Mouse (Mus musculus): ENCODE results near the gene Ruvbl1. TPM values are rescaled to one million over a fixed set of nuclear protein-coding genes. Genes with fewer than 3 reads are reported as not detected.

Gene Ruvbl1
- polyA plus RNA-seq, 1 experiment from 2014 or later = 138 TPM

GRCm38 (mm10) chr6:88523043-88523442 lies 57.8 kb downstream of the Ruvbl1 start:
- Histone ChIP-seq H3K36me3 (no peaks in the 10 kb centered on the region), H3K9me3 (replicated peaks) (no peaks in the 10 kb centered on the region), H3K27me3 (replicated peaks) (no peaks in the 10 kb centered on the region), H3K4me2 (no peak overlapping the region), H3K9ac (no peak overlapping the region), H3K4me3 (no peak overlapping the region), H3K4me1 (peaks cover 15% of the 10 kb centered on the region), H3K27ac (no peak overlapping the region)
- no peak for ATAC-seq
- 34% methylated on average over 3 of the region's 3 CpGs for WGBS (ENCODE audit: insufficient replicate concordance)

DNA sequence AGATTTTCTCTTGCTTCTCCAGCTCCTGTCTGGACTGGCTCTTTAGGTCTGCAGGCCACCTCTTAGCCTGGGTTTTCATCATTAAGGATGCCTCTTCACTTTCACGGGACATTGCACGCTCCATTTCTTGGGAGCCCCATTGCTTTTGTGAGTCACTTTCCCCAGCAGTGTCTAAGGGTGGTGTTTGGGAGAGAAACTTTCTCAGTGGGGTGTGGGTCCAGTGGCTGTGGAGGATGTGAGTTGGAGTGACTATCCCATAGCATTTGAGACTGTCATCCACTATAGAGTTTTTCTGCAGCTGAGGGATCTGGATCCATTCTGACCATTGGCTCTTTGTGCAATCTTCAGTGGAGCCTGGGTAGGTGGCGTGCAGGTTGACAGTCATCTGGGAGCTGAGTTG lies 58.2 kb downstream of the Ruvbl1 start:
- no peaks in the 10 kb centered on the region for H3K36me3 ChIP-seq
- no peaks in the 10 kb centered on the region for H3K9me3 ChIP-seq (replicated peaks)
- no peak overlapping the region for H3K27ac ChIP-seq
- 79% methylated on average over 3 of the region's 3 CpGs for WGBS (ENCODE audit: insufficient replicate concordance)
- peaks cover 15% of the 10 kb centered on the region for H3K4me1 ChIP-seq
- no peak for ATAC-seq
- no peaks in the 10 kb centered on the region for H3K27me3 ChIP-seq (replicated peaks)
- H3K4me2 ChIP-seq = no peak overlapping the region
- H3K9ac ChIP-seq = no peak overlapping the region
- H3K4me3 ChIP-seq = no peak overlapping the region

- Histone ChIP-seq H3K36me3 (no peaks in the 10 kb centered on the region), H3K4me1 (peaks cover 14% of the 10 kb centered on the region), H3K4me3 (no peak overlapping the region), H3K27me3 (replicated peaks) (no peaks in the 10 kb centered on the region), H3K4me2 (no peak overlapping the region), H3K9ac (no peak overlapping the region), H3K27ac (no peak overlapping the region), H3K9me3 (replicated peaks) (no peaks in the 10 kb centered on the region)
- WGBS (ENCODE audit: insufficient replicate concordance) = 77% methylated on average over 4 of the region's 4 CpGs
- no peak for ATAC-seq
These were observed 58.8 kb downstream of the Ruvbl1 start for GRCm38 (mm10) chr6:88524056-88524455.

DNA sequence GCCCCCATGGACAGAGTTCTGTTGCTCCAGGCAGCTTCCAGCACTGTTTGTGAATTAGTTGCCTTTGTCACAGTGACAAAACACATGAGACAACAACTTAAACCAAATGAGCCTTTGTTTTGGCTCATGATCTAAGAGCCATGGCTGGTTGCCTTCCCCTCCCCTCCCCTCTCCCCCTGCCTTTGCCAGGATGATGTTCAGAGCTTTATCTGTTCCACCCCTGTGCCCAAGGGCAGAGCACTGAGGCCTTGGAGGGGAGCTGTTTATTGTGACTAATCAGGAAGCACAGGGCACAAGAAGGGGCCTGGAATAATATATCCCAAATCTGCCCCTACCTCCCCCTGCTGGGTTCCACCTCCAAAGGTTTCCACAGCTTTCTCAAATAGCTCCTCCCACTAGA lies 65.1 kb downstream of the Ruvbl1 start:
- no peaks in the 10 kb centered on the region for H3K9me3 ChIP-seq (replicated peaks)
- H3K4me1 ChIP-seq = no peaks in the 10 kb centered on the region
- no peak overlapping the region for H3K9ac ChIP-seq
- H3K4me3 ChIP-seq = no peak overlapping the region
- no peak overlapping the region for H3K4me2 ChIP-seq
- no peak overlapping the region for H3K27ac ChIP-seq
- H3K36me3 ChIP-seq = no peaks in the 10 kb centered on the region
- H3K27me3 ChIP-seq (replicated peaks) = peaks cover 17% of the 10 kb centered on the region
- no peak for ATAC-seq

DNA sequence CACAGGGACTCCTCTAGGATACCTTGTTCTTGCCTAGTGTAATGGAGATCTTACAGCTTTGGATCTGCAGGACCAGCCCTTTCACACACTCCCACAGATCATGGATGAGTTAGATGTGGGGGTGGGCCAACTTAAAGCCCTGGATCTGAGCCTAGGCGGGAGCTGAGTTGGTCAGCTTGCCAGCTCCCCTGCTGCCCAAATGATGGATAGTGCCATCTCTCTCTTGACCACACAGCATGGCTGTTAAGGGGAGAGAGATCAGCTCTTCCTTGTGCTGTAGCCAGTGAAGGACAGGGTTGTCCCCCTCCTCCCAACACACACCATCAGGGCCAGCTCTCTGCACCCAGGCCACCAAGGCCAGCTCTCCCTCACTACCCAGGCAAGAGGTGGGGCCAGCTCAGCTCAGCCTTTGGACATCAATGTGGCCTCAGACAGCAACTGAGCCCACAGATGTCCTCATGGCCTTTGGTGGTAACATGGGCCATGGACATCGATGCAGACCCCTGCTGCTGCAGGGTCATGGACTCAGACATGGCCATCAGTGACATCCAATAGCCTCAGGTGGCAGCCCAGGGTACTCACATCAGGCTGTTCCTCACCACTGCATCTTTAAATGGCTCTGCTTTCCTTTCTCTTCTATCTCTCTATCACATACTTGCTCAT lies 75.0 kb downstream of the Ruvbl1 start:
- Histone ChIP-seq H3K27ac (no peak overlapping the region), H3K4me1 (peaks cover 11% of the 10 kb centered on the region), H3K9me3 (replicated peaks) (no peaks in the 10 kb centered on the region), H3K9ac (no peak overlapping the region), H3K4me3 (no peak overlapping the region), H3K27me3 (replicated peaks) (peaks cover 17% of the 10 kb centered on the region), H3K4me2 (no peak overlapping the region), H3K36me3 (no peaks in the 10 kb centered on the region)
- WGBS (ENCODE audit: insufficient replicate concordance) = 74% methylated on average over 2 of the region's 2 CpGs
- 0 out of 2 replicates have a peak, but pooled peaks have one; percentile 13 for ATAC-seq

DNA sequence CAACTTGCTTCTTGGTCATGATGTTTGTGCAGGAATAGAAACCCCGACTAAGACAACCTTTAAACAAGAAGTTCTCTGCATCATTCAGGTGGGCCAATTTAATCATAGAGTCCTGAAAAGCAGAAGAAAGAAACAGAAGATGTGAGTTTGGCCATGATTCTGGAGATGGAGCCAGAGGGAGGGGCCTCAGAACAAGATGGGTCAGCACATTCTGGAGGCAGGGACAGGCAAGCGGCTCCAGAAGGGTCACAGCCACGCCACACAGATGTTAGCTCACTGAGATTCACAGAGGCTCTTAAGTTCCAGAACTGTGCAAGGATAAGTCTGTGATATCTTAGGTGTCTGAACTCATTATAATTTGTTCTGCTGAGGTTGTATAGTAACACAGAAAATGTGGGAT lies 79.0 kb downstream of the Ruvbl1 start:
- no peak overlapping the region for H3K4me2 ChIP-seq
- no peak overlapping the region for H3K4me3 ChIP-seq
- no peak for ATAC-seq
- no peak overlapping the region for H3K27ac ChIP-seq
- H3K4me1 ChIP-seq = peaks cover 36% of the 10 kb centered on the region
- H3K9ac ChIP-seq = no peak overlapping the region
- peaks cover 35% of the 10 kb centered on the region for H3K27me3 ChIP-seq (replicated peaks)
- no peaks in the 10 kb centered on the region for H3K9me3 ChIP-seq (replicated peaks)
- no peaks in the 10 kb centered on the region for H3K36me3 ChIP-seq
- WGBS (ENCODE audit: insufficient replicate concordance) = 66% methylated on average over 3 of the region's 3 CpGs

DNA sequence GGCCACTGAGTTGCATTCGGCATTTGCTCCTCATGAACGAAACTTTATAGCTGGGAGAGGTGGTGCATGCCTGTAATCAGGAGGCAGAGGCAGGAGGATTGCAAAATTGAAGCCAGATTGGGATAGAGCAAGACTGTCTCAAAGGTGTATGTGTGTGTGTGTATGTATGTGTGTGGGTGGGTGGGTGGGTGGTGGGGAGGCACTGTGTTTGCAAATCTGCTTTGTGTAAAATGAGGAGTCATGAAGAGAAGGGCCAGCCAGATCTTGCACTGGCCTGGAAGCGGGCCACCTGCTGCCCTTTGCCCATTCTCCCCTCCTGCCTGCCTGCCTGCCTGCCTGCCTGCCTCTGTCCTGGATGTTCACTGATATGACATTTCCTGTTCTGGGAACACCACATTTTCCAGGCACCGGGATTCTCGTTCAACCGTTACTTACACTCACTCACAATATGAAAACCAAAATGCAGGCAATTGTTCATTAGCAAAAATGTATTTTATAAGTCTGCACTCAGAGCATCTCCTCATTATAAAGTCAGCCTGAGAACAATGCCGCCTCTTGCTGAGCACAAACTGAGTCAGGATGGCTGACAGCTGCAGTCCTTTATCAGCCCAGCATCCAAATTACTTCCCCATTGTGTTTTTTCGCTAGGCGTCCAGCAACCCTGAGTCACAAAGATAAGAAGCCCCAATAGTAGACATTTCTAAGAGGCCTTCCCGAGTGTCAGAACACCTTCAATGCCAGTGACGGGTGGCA lies 79.6 kb downstream of the Ruvbl1 start:
- no peak overlapping the region for H3K9ac ChIP-seq
- peak overlapping the region; percentile 33 for H3K4me2 ChIP-seq
- H3K4me1 ChIP-seq = peaks cover 36% of the 10 kb centered on the region
- peak; percentile 43; the same call in 1 of the 2 replicates for ATAC-seq
- peaks cover 35% of the 10 kb centered on the region for H3K27me3 ChIP-seq (replicated peaks)
- WGBS (ENCODE audit: insufficient replicate concordance) = 19% methylated on average over 11 of the region's 11 CpGs
- H3K27ac ChIP-seq = no peak overlapping the region
- no peaks in the 10 kb centered on the region for H3K36me3 ChIP-seq
- no peaks in the 10 kb centered on the region for H3K9me3 ChIP-seq (replicated peaks)
- H3K4me3 ChIP-seq = no peak overlapping the region

DNA sequence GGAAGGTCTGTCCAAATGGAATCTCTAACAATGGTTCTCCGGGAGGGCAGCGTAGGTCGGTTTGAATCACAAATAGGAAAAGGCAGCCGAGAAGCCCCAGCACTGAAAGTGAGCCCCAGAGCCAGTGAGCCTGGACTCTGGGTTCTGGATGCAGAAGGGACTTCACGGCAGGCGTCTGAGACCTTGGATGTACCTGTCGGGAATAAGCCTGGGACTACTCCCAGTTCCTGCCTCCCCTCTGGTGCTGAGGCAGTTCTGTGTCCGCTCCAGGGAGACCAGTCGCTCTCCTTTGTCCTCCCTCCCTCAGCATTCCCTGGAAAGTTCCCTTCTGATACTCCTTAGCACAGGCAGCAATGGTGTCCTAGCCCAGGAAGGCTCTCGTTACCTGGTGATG lies 80.2 kb downstream of the Ruvbl1 start:
- no peak for ATAC-seq
- 33% methylated on average over 10 of the region's 10 CpGs for WGBS (ENCODE audit: insufficient replicate concordance)
- H3K4me1 ChIP-seq = peaks cover 36% of the 10 kb centered on the region
- no peak overlapping the region for H3K9ac ChIP-seq
- H3K9me3 ChIP-seq (replicated peaks) = no peaks in the 10 kb centered on the region
- peak overlapping the region; percentile 33 for H3K4me2 ChIP-seq
- no peaks in the 10 kb centered on the region for H3K36me3 ChIP-seq
- H3K27ac ChIP-seq = no peak overlapping the region
- peaks cover 30% of the 10 kb centered on the region for H3K27me3 ChIP-seq (replicated peaks)
- no peak overlapping the region for H3K4me3 ChIP-seq

Other genes starting within 250 kb of the Ruvbl1 start
- not detected in 2 replicates for gene Dnajb8, start 243.1 kb upstream of the Ruvbl1 start, polyA plus RNA-seq (2016; fragmentation: Nextera tagmentation; extraction: Ambion mirVana)
- gene Eefsec, start 18.9 kb upstream of the Ruvbl1 start, polyA plus RNA-seq (2016; fragmentation: Nextera tagmentation; extraction: Ambion mirVana) = 25.2 and 26.1 TPM in 2 replicates
- gene Sec61a1, start 53.5 kb downstream of the Ruvbl1 start, polyA plus RNA-seq (2016; fragmentation: Nextera tagmentation; extraction: Ambion mirVana) = 154 and 156 TPM in 2 replicates
- gene Kbtbd12, start 172.5 kb downstream of the Ruvbl1 start, polyA plus RNA-seq (2016; fragmentation: Nextera tagmentation; extraction: Ambion mirVana) = 0.52 and 0.85 TPM in 2 replicates